Mouse (Mus musculus) myocyte (in vitro differentiated cells): ENCODE results near the gene Fam189a1. TPM values are rescaled to one million over a fixed set of nuclear protein-coding genes. Genes with fewer than 3 reads are reported as not detected.
A peak's percentile ranks its signal among the peaks of the same experiment; 100 is the strongest.

Source experiments
- H3K27me3 ChIP-seq: one replicate; pipeline ENCODE4 v1.6.1; 2011; ENCODE audit not compliant: control insufficient read depth, insufficient read depth, insufficient read length
- H3K36me3 ChIP-seq: one replicate; pipeline ENCODE4 v1.6.1; 2011; ENCODE audit not compliant: control insufficient read depth, insufficient read depth
- H3K4me2 ChIP-seq: one replicate; pipeline ENCODE4 v1.6.1; 2011; ENCODE audit warnings: low read depth, control low read depth
- H3K4me3 ChIP-seq: one replicate; pipeline ENCODE4 v1.5.1; 2011; ENCODE audit warnings: mild to moderate bottlenecking, control low read depth, moderate library complexity
- H3K79me2 ChIP-seq: one replicate; pipeline ENCODE4 v1.6.1; 2011; ENCODE audit not compliant: control insufficient read depth, insufficient read depth
- H3ac ChIP-seq: one replicate; pipeline ENCODE4 v1.6.1; 2011; ENCODE audit not compliant: control insufficient read depth, insufficient read length
- CEBPB ChIP-seq: IDR thresholded peaks from 2 replicates; pipeline ENCODE4 v1.6.1; 2011; ENCODE audit warnings: mild to moderate bottlenecking, moderate library complexity; ENCODE audit not compliant: poor library complexity, insufficient read depth, severe bottlenecking
- E2F4 ChIP-seq: IDR thresholded peaks from one replicate; pipeline ENCODE4 v1.6.1; 2011; ENCODE audit warnings: mild to moderate bottlenecking, control low read depth, moderate library complexity; ENCODE audit not compliant: insufficient read depth
- MAX ChIP-seq: IDR thresholded peaks from one replicate; pipeline ENCODE4 v1.6.1; 2011; ENCODE audit warnings: low read depth, mild to moderate bottlenecking, control low read depth
- MYOD1 ChIP-seq, 3 experiments: IDR thresholded peaks; one replicate each; pipeline ENCODE4 v1.6.1; 2011; ENCODE audit warnings: control low read depth in 2 of 3, low read depth in 2 of 3, mild to moderate bottlenecking in 2 of 3, moderate library complexity in 1 of 3; ENCODE audit not compliant: insufficient read length in 2 of 3, control insufficient read depth in 1 of 3
- MYOG ChIP-seq, 3 experiments: IDR thresholded peaks; one replicate each; pipeline ENCODE4 v1.6.1; 2011; ENCODE audit warnings: control low read depth in 2 of 3, low read depth in 2 of 3, mild to moderate bottlenecking in 2 of 3; ENCODE audit not compliant: insufficient read length in 2 of 3, control insufficient read depth in 1 of 3, insufficient read depth in 1 of 3
- POLR2A ChIP-seq: IDR thresholded peaks from one replicate; pipeline ENCODE4 v1.6.1; 2011; ENCODE audit warnings: low read depth, mild to moderate bottlenecking, control low read depth, moderate library complexity; ENCODE audit not compliant: insufficient read length
- POLR2AphosphoS2 ChIP-seq: IDR thresholded peaks from one replicate; pipeline ENCODE4 v1.6.1; 2011; ENCODE audit warnings: low read depth, control low read depth; ENCODE audit not compliant: insufficient read length
- REST ChIP-seq: IDR thresholded peaks from one replicate; pipeline ENCODE4 v1.6.1; 2011; ENCODE audit warnings: mild to moderate bottlenecking, control low read depth, moderate library complexity; ENCODE audit not compliant: insufficient read depth, insufficient read length
- SRF ChIP-seq: IDR thresholded peaks from one replicate; pipeline ENCODE4 v1.6.1; 2011; ENCODE audit warnings: low read depth; ENCODE audit not compliant: control insufficient read depth, insufficient read length
- TCF12 ChIP-seq: IDR thresholded peaks from one replicate; pipeline ENCODE4 v1.6.1; 2011; ENCODE audit warnings: mild to moderate bottlenecking, control low read depth; ENCODE audit not compliant: poor library complexity, insufficient read depth, severe bottlenecking
- TCF3 ChIP-seq: IDR thresholded peaks from one replicate; pipeline ENCODE4 v1.6.1; 2011; ENCODE audit warnings: low read depth, control low read depth; ENCODE audit not compliant: insufficient read length
- USF1 ChIP-seq: IDR thresholded peaks from one replicate; pipeline ENCODE4 v1.6.1; 2011; ENCODE audit warnings: low read depth, mild to moderate bottlenecking, control low read depth, moderate library complexity
- polyA plus RNA-seq: library from polyadenylated mRNA; unstranded; fragments of >200 nt; fragmentation: generic; extraction: Trizol; gene quantifications from one replicate; pipeline ENCODE4 v1.2.1, GENCODE M21; 2012; ENCODE audit warnings: missing spikeins

The Fam189a1 gene
- polyA plus RNA-seq, 1 experiment = 0.38 TPM

DNA sequence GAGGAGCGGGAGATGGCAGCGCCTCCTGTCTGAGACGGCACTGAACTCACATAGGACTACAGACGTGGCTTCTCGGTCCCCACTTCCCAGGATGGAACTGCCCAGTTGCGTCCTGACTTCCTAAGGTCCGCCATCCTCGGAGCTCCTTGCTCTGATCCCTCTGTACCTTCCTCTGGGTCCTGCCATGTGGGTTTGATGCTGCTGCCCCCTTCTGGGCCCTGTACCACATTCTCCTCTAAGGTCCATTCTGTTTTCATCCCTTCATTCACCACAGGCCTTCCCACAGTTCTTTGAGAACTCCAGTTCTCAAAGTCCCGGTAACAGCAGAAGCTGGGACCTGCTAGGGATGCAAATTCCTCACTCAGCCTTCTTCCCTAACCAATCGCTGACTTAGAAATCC is 382.9 kb downstream of the Fam189a1 start:
- H3ac ChIP-seq = no peak overlapping the region
- no peaks in the 10 kb centered on the region for H3K79me2 ChIP-seq
- no peak overlapping the region for H3K4me3 ChIP-seq
- H3K27me3 ChIP-seq = no peaks in the 10 kb centered on the region
- no peak overlapping the region for H3K4me2 ChIP-seq
- no peaks in the 10 kb centered on the region for H3K36me3 ChIP-seq
- TF ChIP-seq POLR2A (no peak), E2F4 (no peak), CEBPB (no peak), TCF12 (no peak), SRF (no peak), USF1 (no peak), POLR2AphosphoS2 (no peak), REST (no peak), TCF3 (no peak), MYOG (IDR thresholded peaks at IDR 0.05; ENCODE audit: control insufficient read depth in 1 of 3, insufficient read depth in 1 of 3, insufficient read length in 2 of 3, low read depth in 2 of 3) (no peak), MYOD1 (IDR thresholded peaks at IDR 0.05; ENCODE audit: control insufficient read depth in 1 of 3, insufficient read length in 2 of 3, low read depth in 2 of 3) (no peak), MAX (no peak)

- peak overlapping the region; percentile 6 for H3K4me3 ChIP-seq
- TF ChIP-seq POLR2A = peak; percentile 37
- TF ChIP-seq USF1 = no peak
- H3K79me2 ChIP-seq = no peaks in the 10 kb centered on the region
- peak overlapping the region; percentile 45 for H3K4me2 ChIP-seq
- H3K36me3 ChIP-seq = no peaks in the 10 kb centered on the region
- no peaks in the 10 kb centered on the region for H3K27me3 ChIP-seq
- no peak overlapping the region for H3ac ChIP-seq
These were observed 385.5 kb downstream of the Fam189a1 start for GRCm38 (mm10) chr7:64770779-64771390.

- no peaks in the 10 kb centered on the region for H3K79me2 ChIP-seq
- no peak overlapping the region for H3ac ChIP-seq
- H3K27me3 ChIP-seq = no peaks in the 10 kb centered on the region
- H3K4me3 ChIP-seq = no peak overlapping the region
- no peaks in the 10 kb centered on the region for H3K36me3 ChIP-seq
- no peak overlapping the region for H3K4me2 ChIP-seq
- TF ChIP-seq E2F4 = no peak
- TF ChIP-seq TCF12 = no peak
These were observed 386.6 kb downstream of the Fam189a1 start for GRCm38 (mm10) chr7:64769768-64770167.

GRCm38 (mm10) chr7:64765595-64765994 is 390.8 kb downstream of the Fam189a1 start:
- no peak overlapping the region for H3ac ChIP-seq
- no peak for TF ChIP-seq MYOD1 (IDR thresholded peaks at IDR 0.05; ENCODE audit: control insufficient read depth in 1 of 3, insufficient read length in 2 of 3, low read depth in 2 of 3)
- TF ChIP-seq REST = no peak
- TF ChIP-seq MAX = no peak
- no peak for TF ChIP-seq TCF3
- TF ChIP-seq TCF12 = no peak
- no peak for TF ChIP-seq SRF
- no peak for TF ChIP-seq E2F4
- no peak for TF ChIP-seq POLR2AphosphoS2
- no peak for TF ChIP-seq USF1
- no peak for TF ChIP-seq MYOG (IDR thresholded peaks at IDR 0.05; ENCODE audit: control insufficient read depth in 1 of 3, insufficient read depth in 1 of 3, insufficient read length in 2 of 3, low read depth in 2 of 3)
- TF ChIP-seq POLR2A = no peak
- no peak for TF ChIP-seq CEBPB
- H3K79me2 ChIP-seq = no peaks in the 10 kb centered on the region
- H3K4me2 ChIP-seq = no peak overlapping the region
- no peaks in the 10 kb centered on the region for H3K36me3 ChIP-seq
- no peak overlapping the region for H3K4me3 ChIP-seq
- H3K27me3 ChIP-seq = no peaks in the 10 kb centered on the region

DNA sequence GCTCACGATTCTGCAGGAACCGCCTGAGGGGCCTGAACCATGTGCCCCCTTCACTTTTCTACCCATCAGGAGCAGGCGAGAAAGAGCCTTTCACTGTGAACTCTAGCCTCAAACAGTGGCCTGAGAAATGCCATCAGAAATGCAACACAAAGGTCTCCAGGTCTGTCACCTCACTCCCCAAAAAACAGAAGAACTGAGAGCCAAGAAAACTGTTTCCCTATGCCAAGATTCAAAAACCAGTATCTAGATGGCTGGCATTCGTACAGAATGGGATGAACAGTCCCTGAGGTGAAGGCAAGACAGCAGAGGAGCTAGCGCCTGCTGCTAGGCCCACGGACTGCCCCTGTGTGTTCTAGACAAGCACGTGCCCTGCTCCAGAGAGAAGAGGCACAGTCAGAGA is 401.2 kb downstream of the Fam189a1 start:
- no peaks in the 10 kb centered on the region for H3K79me2 ChIP-seq
- H3K36me3 ChIP-seq = no peaks in the 10 kb centered on the region
- H3K27me3 ChIP-seq = no peaks in the 10 kb centered on the region
- H3K4me3 ChIP-seq = no peak overlapping the region
- no peak for TF ChIP-seq MAX
- no peak for TF ChIP-seq POLR2AphosphoS2
- no peak for TF ChIP-seq REST
- no peak for TF ChIP-seq MYOG (IDR thresholded peaks at IDR 0.05; ENCODE audit: control insufficient read depth in 1 of 3, insufficient read depth in 1 of 3, insufficient read length in 2 of 3, low read depth in 2 of 3)
- TF ChIP-seq TCF12 = no peak
- TF ChIP-seq SRF = no peak
- TF ChIP-seq USF1 = no peak
- no peak for TF ChIP-seq MYOD1 (IDR thresholded peaks at IDR 0.05; ENCODE audit: control insufficient read depth in 1 of 3, insufficient read length in 2 of 3, low read depth in 2 of 3)
- TF ChIP-seq E2F4 = no peak
- TF ChIP-seq POLR2A = no peak
- no peak for TF ChIP-seq TCF3
- TF ChIP-seq CEBPB = no peak
- H3K4me2 ChIP-seq = no peak overlapping the region
- no peak overlapping the region for H3ac ChIP-seq
